Comparison of ENCODE assay signal across 15 mouse cellular contexts in genomic region chr5:147340741-147341414, GRCm38 (mm10). TPM values are rescaled to one million over a fixed set of nuclear protein-coding genes. Genes with fewer than 3 reads are reported as not detected.
DNase-seq lines count a peak whose midpoint lies in the region; ATAC-seq and TF ChIP-seq lines count a peak whose summit lies in the region.
"Had no signal": no experiment of that assay in that cellular context is flagged by ENCODE, and none has a peak within 500 bp of the region (broad histone marks: within the 10 kb centered on the region; RNA-seq: fewer than 3 reads in every experiment).

No protein-coding gene starts in this region.

- no peak overlapping the region for H3K9ac ChIP-seq in limb, embryonic 14.5 days (ENCODE audit: low read depth, low read length, severe bottlenecking)
- H3K9ac ChIP-seq: hindbrain, embryonic 14.5 days; stomach, embryonic 15.5 days had no signal

- H3K4me1 ChIP-seq in limb, embryonic 14.5 days (ENCODE audit: control insufficient read depth, insufficient read depth, low read length): no peaks in the 10 kb centered on the region; the same call in 1 of the 2 replicates
- peaks cover 6% of the 10 kb centered on the region; the same call in 1 of the 2 replicates for H3K4me1 ChIP-seq in limb, embryonic 10.5 days
- H3K4me1 ChIP-seq in bone marrow, adult 2 months (ENCODE audit: control insufficient read depth, insufficient read depth, low read length): no peaks in the 10 kb centered on the region; the same call in none of the 2 replicates
- H3K4me1 ChIP-seq: stomach, embryonic 15.5 days had no signal

- no peak overlapping the region for H3K27ac ChIP-seq in limb, embryonic 14.5 days (replicated peaks; ENCODE audit: low read depth, low read length)
- H3K27ac ChIP-seq in limb, embryonic 10.5 days: no peak overlapping the region
- H3K27ac ChIP-seq in bone marrow, adult 2 months (ENCODE audit: control insufficient read depth, insufficient read depth, low read depth, low read length, poor library complexity): peak overlapping the region; percentile 76
- H3K27ac ChIP-seq: hindbrain, embryonic 14.5 days; stomach, embryonic 15.5 days had no signal

- H3K27me3 ChIP-seq in limb, embryonic 14.5 days (ENCODE audit: control insufficient read depth, insufficient read depth, low read length): no peaks in the 10 kb centered on the region
- no peaks in the 10 kb centered on the region for H3K27me3 ChIP-seq in limb, embryonic 10.5 days (ENCODE audit: low read depth, poor library complexity, severe bottlenecking)
- H3K27me3 ChIP-seq: stomach, embryonic 15.5 days had no signal

- ATAC-seq in limb, embryonic 14.5 days (ENCODE audit: low FRiP score, low read depth): no peak

- no peak overlapping the region for H3K4me2 ChIP-seq in limb, embryonic 14.5 days (replicated peaks; ENCODE audit: low read depth, low read length, severe bottlenecking)
- H3K4me2 ChIP-seq: hindbrain, embryonic 14.5 days; liver, embryonic 11.5 days; midbrain, embryonic 11.5 days; stomach, embryonic 15.5 days had no signal

- H3K4me3 ChIP-seq in limb, embryonic 14.5 days (replicated peaks; ENCODE audit: low read length): no peak overlapping the region
- no peak overlapping the region for H3K4me3 ChIP-seq in limb, embryonic 10.5 days
- no peak overlapping the region for H3K4me3 ChIP-seq in bone marrow, adult 2 months (replicated peaks; ENCODE audit: control insufficient read depth, low read depth, low read length)
- H3K4me3 ChIP-seq: stomach, embryonic 15.5 days had no signal

- DNase-seq in limb, embryonic 14.5 days (ENCODE audit: low spot score): peak; percentile 18
- no peak for DNase-seq in limb, embryonic 10.5 days (ENCODE audit: low spot score)
- DNase-seq in naive thymus-derived CD4-positive, alpha-beta T cell, adult 2 months (ENCODE audit: low read depth): peak; percentile 91
- DNase-seq in thymus, postnatal 36 days: peak; percentile 72 to 79
- no peak for DNase-seq in gastrocnemius, adult 8-10 months (ENCODE audit: low spot score in 2 of 2)
- no peak for DNase-seq in frontal cortex, postnatal 10 days (ENCODE audit: low spot score in 2 of 2)
- DNase-seq: heart, adult 18-20 months had no signal

- WGBS in limb, embryonic 14.5 days: 30% methylated on average over 13 of the region's 13 CpGs
- 64% methylated on average over 13 of the region's 13 CpGs for WGBS in limb, embryonic 10.5 days
- 11% methylated on average over 13 of the region's 13 CpGs for WGBS in bone marrow, adult 2 months

- no peaks in the 10 kb centered on the region for H3K9me3 ChIP-seq in limb, embryonic 14.5 days (ENCODE audit: control insufficient read depth, low read length)
- H3K9me3 ChIP-seq in limb, embryonic 10.5 days (replicated peaks): no peaks in the 10 kb centered on the region
- H3K9me3 ChIP-seq: stomach, embryonic 15.5 days had no signal

- no peak for TF ChIP-seq CTCF in bone marrow, adult 2 months (IDR thresholded peaks at IDR 0.05; ENCODE audit: control insufficient read depth, insufficient read depth, low read length)

- H3K36me3 ChIP-seq in limb, embryonic 14.5 days (ENCODE audit: control insufficient read depth, insufficient read depth, low read length): no peaks in the 10 kb centered on the region
- no peaks in the 10 kb centered on the region for H3K36me3 ChIP-seq in limb, embryonic 10.5 days
- H3K36me3 ChIP-seq: stomach, embryonic 15.5 days had no signal

- no peak for TF ChIP-seq POLR2A in limb, embryonic 14.5 days (IDR thresholded peaks at IDR 0.05; ENCODE audit: borderline replicate concordance, extremely low read depth, insufficient read depth, insufficient read length)
- no peak for TF ChIP-seq POLR2A in bone marrow, adult 2 months (IDR thresholded peaks at IDR 0.05; ENCODE audit: borderline replicate concordance, control insufficient read depth, low read depth, low read length)

RNA-seq across cellular contexts. Expression of gene Urad, which starts 18.6 kb away (rescaled TPM):
- not detected in 2 replicates for polyA plus RNA-seq in limb, embryonic 14.5 days (2012; rRNA removed)
- polyA plus RNA-seq in limb, embryonic 14.5 days (2014; fragmentation: Nextera tagmentation; extraction: Ambion mirVana): not detected in 2 replicates
- not detected in 2 replicates for polyA plus RNA-seq in limb, embryonic 10.5 days (2016; fragmentation: Nextera tagmentation; extraction: Ambion mirVana)
- polyA plus RNA-seq in bone marrow, adult 2 months (2011; ENCODE audit: insufficient read depth, insufficient read length, low replicate concordance, missing spikeins): not detected in 2 replicates
- not detected for total RNA-seq in gastrocnemius, adult 8-10 months (2022)
- total RNA-seq: heart, adult 18-20 months; layer of hippocampus, postnatal 14 days had no signal
- polyA plus RNA-seq: cortical plate, adult 2 months; hindbrain, embryonic 14.5 days; midbrain, embryonic 11.5 days had no signal

RNA-seq across cellular contexts. Expression of gene Cdx2, which starts 33.8 kb away (rescaled TPM):
- 0.03 TPM in 1 of 2 replicates, not detected in the other for polyA plus RNA-seq in limb, embryonic 14.5 days (2012; rRNA removed)
- not detected in 2 replicates for polyA plus RNA-seq in limb, embryonic 14.5 days (2014; fragmentation: Nextera tagmentation; extraction: Ambion mirVana)
- 0.06 and 0.16 TPM in 2 replicates for polyA plus RNA-seq in limb, embryonic 10.5 days (2016; fragmentation: Nextera tagmentation; extraction: Ambion mirVana)
- not detected in 2 replicates for polyA plus RNA-seq in bone marrow, adult 2 months (2011; ENCODE audit: insufficient read depth, insufficient read length, low replicate concordance, missing spikeins)
- total RNA-seq in gastrocnemius, adult 8-10 months (2022): not detected
- total RNA-seq: adrenal gland, postnatal 4 days; heart, adult 18-20 months; layer of hippocampus, postnatal 14 days had no signal
- polyA plus RNA-seq: cortical plate, adult 2 months; hindbrain, embryonic 14.5 days; midbrain, embryonic 11.5 days had no signal

RNA-seq across cellular contexts. Expression of gene Flt3, which starts 59.4 kb away (rescaled TPM):
- polyA plus RNA-seq in limb, embryonic 14.5 days (2012; rRNA removed): 0.10 and 0.21 TPM in 2 replicates
- 0.17 and 0.28 TPM in 2 replicates for polyA plus RNA-seq in limb, embryonic 14.5 days (2014; fragmentation: Nextera tagmentation; extraction: Ambion mirVana)
- polyA plus RNA-seq in limb, embryonic 10.5 days (2016; fragmentation: Nextera tagmentation; extraction: Ambion mirVana): 0.05 TPM in 1 of 2 replicates, not detected in the other
- 2.6 and 3.8 TPM in 2 replicates for polyA plus RNA-seq in bone marrow, adult 2 months (2011; ENCODE audit: insufficient read depth, insufficient read length, low replicate concordance, missing spikeins)
- not detected for total RNA-seq in gastrocnemius, adult 8-10 months (2022)

Comparison
In these comparisons a context has a peak if more than half of its experiments do, and no peak if none do; other contexts are left out.
1. DNase-seq: peak in limb, embryonic 14.5 days (single experiment), naive thymus-derived CD4-positive, alpha-beta T cell, adult 2 months (single experiment) and thymus, postnatal 36 days (2 of 2); none in limb, embryonic 10.5 days (single experiment), gastrocnemius, adult 8-10 months (0 of 2) and frontal cortex, postnatal 10 days (0 of 2).